Mouse (Mus musculus): ENCODE results near the gene Higd1a.

Higd1a gene

DNA sequence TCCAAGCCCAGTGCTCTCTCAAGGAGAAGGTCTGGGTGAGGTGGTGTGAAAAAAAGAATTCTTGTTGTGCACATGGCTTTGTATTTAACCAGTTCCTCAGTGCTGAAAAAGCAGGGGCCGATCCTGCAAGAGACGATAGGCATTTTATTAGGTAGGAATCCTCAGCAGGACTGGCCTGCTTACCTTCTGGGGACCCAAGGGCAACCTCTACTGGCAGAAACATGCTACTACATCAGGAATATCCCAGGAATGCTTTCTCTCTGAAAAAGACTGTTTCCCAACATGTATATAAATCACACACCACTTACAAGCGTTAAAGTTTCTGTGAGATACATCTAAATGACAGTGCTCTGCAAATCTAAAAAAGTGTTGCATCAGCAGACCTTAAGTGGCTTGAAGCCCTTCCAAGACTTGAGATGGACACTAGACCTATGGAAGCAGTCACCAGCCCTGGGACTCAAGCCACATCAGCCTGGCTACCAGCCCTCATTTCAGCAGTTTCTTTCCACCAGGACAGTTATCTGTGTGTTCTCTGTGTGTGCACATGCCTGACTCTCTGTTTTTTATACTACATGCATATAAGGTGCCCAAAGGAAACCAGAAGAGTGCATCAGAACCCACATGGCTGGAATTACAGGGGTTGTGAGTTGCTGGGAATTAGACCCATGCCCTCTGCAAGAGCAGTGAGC lies 19.0 kb upstream of the Higd1a start:
- no peak for DNase-seq

DNA sequence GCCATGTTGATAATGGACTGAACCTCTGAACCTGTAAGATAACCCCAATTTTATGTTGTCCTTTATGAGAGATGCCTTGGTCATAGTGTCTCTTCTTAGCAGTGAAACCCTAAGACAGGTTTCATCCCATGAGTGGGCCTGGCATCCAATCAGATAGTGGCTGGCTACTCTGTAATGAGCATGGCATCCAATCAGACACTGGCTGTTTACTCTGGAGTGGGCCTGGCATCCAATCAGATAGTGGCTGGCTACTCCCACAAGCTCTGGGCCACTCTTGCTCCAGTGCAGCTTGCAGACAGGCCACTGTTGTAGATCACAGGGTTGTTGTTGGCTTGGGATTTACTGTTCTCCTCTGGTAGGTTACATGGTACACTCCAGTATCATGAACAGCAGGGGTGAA lies 15.4 kb upstream of the Higd1a start:
- DNase-seq: no peak

DNA sequence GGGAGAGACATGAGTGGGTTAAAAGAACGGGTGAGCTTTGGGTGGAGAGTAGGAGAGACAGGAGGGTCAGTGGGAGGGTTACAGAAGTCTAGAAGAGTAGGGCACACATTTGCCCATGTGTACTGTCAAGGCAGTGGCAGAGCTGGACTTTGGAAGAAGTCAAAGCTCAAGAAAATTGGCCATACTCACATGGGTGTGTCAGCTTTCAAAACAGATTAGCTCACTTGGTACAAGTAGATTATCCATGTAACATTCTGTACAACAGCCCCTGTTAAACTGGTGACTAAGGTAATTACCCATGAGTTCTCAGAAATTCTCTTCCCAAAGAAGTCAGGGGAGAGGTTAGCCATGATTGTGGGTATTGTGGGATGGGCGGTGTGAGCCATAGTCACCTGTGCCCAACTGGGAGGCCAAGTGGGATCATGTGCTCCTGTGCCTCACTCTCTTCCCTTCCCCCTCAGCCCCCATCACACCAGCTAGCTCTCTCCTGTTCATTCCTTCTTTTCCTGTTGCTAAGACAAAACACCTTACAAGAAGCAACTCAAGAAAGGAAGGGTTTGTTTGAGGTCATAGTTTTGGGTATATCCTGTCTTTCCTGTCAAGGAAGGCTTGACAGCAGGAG lies 14.0 kb upstream of the Higd1a start:
- DNase-seq: no peak

- no peak for DNase-seq
These were observed 11.9 kb upstream of the Higd1a start for GRCm38 (mm10) chr9:121869973-121870515.

GRCm38 (mm10) chr9:121869432-121869831 lies 11.3 kb upstream of the Higd1a start:
- DNase-seq: no peak

- no peak for DNase-seq
These were observed 10.1 kb upstream of the Higd1a start for GRCm38 (mm10) chr9:121868236-121868635.

DNA sequence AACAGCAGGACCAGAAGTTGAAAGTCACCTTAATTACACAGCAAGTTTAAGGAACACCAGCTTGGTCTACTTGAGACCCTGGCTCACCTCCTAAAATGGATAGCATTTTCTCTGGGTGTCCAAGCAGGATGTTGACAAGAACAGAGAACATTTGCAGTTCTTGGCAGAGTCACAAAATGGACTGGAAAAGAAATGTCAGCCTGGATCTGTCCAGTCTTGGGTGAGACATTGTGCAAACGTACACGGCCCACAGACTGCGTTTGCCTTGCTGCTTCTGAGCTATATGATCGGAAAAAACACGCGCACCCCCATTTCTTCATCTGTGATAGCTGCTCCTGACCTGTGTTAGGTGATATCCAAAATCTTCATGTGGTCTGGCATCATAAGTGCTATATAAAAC lies 9.5 kb upstream of the Higd1a start:
- DNase-seq: no peak

GRCm38 (mm10) chr9:121865425-121866008 lies 7.4 kb upstream of the Higd1a start:
- DNase-seq: no peak

GRCm38 (mm10) chr9:121864837-121865236 lies 6.7 kb upstream of the Higd1a start:
- no peak for DNase-seq

DNA sequence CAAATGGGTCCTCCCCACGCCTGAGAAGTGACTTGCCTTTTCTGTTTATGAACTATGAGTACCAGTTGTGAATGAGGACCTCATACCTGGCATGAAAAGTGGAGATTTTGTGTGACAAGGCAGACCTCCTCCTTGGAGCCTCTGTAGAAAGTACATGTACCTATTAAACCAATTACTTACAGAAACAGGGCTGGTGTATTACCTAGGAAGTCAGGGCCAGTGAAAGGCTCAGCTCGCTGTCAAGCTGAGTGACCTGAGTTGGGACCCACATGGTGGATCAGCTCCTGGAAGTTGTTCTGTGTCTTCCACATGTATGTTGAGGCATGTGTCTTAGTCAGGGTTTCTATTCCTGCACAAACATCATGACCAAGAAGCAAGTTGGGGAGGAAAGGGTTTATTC lies 2.8 kb upstream of the Higd1a start:
- no peak for DNase-seq

- DNase-seq: no peak
These were observed 1.2 kb upstream of the Higd1a start for GRCm38 (mm10) chr9:121859345-121859744.

GRCm38 (mm10) chr9:121857474-121858152 lies 549 bp downstream of the Higd1a start:
- peak; percentile 98 for DNase-seq

DNA sequence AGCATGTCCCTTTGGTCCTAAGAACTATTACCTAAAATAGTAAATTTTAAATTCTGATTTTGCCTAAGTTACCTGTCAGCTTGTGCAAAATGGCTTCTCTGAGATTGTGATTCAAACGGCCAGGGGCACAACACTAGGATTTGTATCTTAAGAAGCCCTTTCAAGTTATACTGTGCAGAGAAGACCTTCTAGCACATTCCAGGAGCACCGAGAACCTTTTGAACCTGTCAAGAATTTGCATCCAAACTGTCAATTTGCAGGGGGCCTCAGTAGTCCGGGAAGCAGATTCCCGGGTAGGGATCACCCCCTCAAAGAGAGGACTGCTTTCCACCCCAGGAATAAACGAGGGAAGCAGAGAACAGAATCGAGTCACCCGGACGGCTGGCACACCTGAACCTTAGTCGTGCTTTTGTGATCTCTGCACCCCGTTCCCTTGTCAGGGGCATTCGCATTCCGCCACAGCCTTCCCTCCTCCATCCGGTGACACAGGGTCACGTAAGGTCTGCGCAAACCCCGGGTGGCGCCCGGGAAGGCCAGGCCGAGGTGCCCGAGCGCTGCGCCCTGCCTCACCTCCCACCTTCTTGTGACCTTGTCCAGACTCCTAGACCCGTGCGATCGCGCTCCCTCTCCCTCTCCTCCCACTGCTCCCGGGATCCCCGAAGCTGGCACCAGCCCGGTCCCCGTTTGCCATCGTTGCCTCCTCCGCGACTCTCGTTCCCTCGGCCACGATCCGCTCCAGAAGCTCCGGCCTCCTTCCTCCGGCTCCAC lies 1.3 kb downstream of the Higd1a start:
- peak; percentile 56 for DNase-seq

DNA sequence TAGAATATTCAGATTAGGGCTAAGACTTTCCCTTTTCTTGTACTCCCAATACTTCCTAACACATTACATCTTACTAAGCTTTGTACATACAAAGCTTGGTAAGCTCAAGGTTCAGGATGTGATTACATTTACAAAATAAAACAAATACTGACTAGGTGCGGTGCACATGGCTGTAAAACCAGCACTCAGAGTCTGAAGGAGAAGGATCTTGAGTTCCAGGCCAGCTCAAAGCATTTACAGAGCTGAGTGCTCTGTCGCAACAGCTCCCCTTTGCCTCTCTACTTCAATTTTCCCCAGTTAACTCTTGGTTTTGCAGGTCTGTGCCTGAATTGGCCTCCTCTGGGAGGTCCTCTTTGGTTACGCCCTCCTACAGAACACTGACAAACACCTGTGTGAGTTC lies 3.9 kb downstream of the Higd1a start:
- DNase-seq: no peak

DNA sequence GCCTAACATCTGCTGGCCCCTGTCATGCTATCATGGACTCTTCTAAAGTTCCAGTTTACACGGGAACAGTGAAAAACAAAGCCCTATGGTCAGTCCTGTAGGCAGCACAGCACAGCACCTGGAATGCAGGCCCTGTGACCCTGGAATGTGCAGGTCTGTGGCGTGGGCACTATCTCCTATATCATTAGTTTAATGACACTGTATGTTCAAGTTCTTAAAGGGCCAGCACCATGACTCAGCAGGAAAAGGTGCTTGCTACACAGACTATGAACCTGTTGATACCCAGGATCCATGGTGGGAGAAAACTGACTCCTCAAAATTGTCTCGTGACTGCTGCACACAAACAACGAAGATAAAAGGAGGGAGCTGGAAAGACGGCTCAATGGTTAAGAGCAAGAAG lies 10.3 kb downstream of the Higd1a start:
- DNase-seq: no peak

- no peak for DNase-seq
These were observed 11.0 kb downstream of the Higd1a start for GRCm38 (mm10) chr9:121847138-121847537.

DNA sequence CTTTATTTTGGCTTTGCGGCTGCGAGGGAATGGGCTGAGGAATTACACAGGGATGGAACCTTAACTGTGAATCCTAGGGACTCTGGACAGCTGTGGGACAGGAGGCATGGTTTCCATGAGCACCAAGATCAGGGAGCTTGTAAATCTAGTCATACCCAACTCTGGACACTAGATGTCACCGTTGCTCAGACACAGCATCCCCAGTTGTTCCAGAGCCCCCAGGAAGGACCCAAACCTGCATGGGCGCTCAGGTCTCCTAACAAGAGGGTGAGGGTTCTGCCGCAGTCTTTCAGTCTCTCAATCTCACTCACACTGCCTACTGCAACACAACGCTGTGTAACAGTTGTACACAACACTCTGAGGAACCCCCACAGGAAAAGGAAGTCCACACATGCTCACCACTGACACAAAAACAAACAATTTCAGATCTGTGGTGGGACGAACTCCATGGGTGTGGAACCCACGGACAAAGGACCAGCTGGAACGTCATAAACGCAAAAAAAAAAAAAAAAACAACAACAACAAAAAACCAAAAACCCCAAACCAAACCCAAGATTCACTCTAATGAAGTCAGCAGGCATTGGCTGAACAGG lies 11.5 kb downstream of the Higd1a start:
- peak; percentile 46 for DNase-seq

- DNase-seq: no peak
These were observed 15.2 kb downstream of the Higd1a start for GRCm38 (mm10) chr9:121842914-121843313.

- no peak for DNase-seq
These were observed 18.6 kb downstream of the Higd1a start for GRCm38 (mm10) chr9:121839622-121839965.

DNA sequence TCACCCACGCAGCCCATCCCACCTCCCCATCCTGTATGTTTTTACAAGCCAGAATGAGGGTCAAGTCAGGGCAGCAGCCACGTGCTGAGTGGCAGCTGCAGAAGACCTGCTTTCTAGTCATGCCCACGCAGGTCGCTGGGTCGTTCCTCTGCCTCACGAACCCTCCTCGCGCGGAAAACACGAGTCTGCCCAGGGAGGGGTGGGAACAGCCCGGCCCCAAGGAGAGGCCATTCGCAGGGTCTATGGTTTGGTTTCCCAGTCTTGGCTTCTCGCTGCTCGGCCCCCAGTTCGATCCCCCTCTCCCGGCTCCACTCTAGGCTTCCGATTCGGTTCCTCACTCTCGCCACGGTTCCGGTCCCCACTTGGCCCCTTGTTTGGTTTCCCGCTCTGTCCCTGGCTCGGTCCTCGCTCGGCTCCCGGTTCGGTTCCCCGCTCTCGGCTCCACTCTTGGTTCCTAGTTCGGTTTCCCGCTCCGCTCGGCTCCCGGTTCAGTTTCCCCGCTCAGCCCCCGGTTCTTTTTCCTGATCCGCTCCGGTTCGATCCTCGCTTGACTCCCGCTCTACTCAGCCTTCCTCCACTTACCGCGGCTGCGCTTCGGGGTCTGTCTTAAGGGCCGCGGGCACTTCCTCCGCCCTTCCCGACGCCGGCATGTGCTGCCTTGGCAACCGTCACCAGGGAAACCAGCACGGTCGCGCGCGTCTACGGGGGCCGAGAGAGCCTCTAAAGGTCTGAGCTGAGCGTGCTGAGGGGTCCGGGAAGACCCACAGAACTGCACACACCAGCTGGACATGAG lies 19.1 kb downstream of the Higd1a start, which contains the start of gene Ccdc13:
Ccdc13 (minus strand) TSS at position 633 of the 793 bp plus-strand sequence.
- peak; percentile 83 for DNase-seq

GRCm38 (mm10) chr9:121838008-121838407 lies 20.2 kb downstream of the Higd1a start:
- DNase-seq: no peak

- no peak for DNase-seq
These were observed 24.3 kb downstream of the Higd1a start for GRCm38 (mm10) chr9:121833825-121834224.
